Comparison of ENCODE assay signal across 9 mouse cellular contexts in the genomic region with DNA sequence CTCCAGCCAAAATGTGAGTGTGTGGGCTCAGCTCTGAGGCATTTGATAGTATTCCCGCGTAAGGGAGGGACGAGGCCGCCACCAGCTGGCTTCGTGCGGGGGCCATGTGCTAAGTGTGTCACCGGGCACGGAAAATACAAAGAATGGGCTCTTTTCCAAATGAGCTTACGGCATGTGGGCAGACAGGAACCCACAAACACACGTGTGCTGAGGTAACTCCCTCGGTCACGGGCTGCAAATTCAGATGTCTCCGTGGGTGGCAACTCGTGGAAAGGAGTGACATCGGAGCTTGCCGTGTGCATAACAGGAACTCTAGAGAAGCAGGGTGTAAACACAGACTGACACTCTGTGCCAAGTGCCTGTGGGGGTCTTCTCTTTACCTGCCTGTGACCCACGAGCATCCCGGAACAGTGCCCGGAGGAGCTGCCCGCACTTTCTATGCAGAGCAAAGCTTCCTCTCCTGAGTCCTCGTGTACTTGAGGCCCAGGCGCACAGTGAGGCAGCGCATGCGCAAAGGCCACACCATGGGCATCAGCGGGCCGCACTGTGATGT.
DNase-seq lines count a peak whose midpoint lies in the region; ATAC-seq lines count a peak whose summit lies in the region.
"Had no signal": no experiment of that assay in that cellular context is flagged by ENCODE, and none has a peak within 500 bp of the region (broad histone marks: within the 10 kb centered on the region; RNA-seq: fewer than 3 reads in every experiment).

No protein-coding gene starts in this region.

- H3K4me1 ChIP-seq in forebrain, embryonic 14.5 days (ENCODE audit: control insufficient read depth, insufficient read depth, low read length): peaks cover 5% of the 10 kb centered on the region; the same call in 1 of the 2 replicates
- H3K4me1 ChIP-seq in forebrain, embryonic 11.5 days (replicated peaks; ENCODE audit: control insufficient read depth, insufficient read depth, low read length): peaks cover 3% of the 10 kb centered on the region; the same call in 1 of the 2 replicates

- no peak overlapping the region for H3K4me2 ChIP-seq in forebrain, embryonic 14.5 days (ENCODE audit: low read length)
- H3K4me2 ChIP-seq in forebrain, embryonic 11.5 days (ENCODE audit: low read depth, low read length, severe bottlenecking): no peak overlapping the region

- ATAC-seq in forebrain, embryonic 14.5 days: peak; percentile 50; the same call in 1 of the 2 replicates
- no peak for ATAC-seq in forebrain, embryonic 11.5 days (replicated peaks; ENCODE audit: low FRiP score)

- H3K9me3 ChIP-seq in forebrain, embryonic 14.5 days (replicated peaks; ENCODE audit: control insufficient read depth, low read length): no peaks in the 10 kb centered on the region
- no peaks in the 10 kb centered on the region for H3K9me3 ChIP-seq in forebrain, embryonic 11.5 days (ENCODE audit: control insufficient read depth, low read length)

- no peak overlapping the region for H3K9ac ChIP-seq in forebrain, embryonic 14.5 days (ENCODE audit: low read length)
- H3K9ac ChIP-seq in forebrain, embryonic 11.5 days (ENCODE audit: low read length): no peak overlapping the region

- DNase-seq in forebrain, embryonic 14.5 days (ENCODE audit: low spot score): peak; percentile 52
- DNase-seq in forebrain, embryonic 11.5 days (ENCODE audit: low spot score): no peak
- DNase-seq in retina, postnatal 1 day: peak; percentile 22
- no peak for DNase-seq in retina, embryonic 14.5 days (ENCODE audit: low spot score)
- DNase-seq in layer of hippocampus, adult 18-20 months (ENCODE audit: low spot score in 2 of 2): peak; percentile 69 to 82
- DNase-seq in right cerebral cortex, postnatal 10 days (ENCODE audit: low spot score in 2 of 2): peak; percentile 76 to 85
- no peak for DNase-seq in adrenal gland, postnatal 36 days
- no peak for DNase-seq in adrenal gland, postnatal 4 days (ENCODE audit: low spot score in 2 of 2)

- H3K27ac ChIP-seq in forebrain, embryonic 14.5 days (ENCODE audit: low read depth, low read length): no peak overlapping the region
- no peak overlapping the region for H3K27ac ChIP-seq in forebrain, embryonic 11.5 days (ENCODE audit: low read depth, low read length)

- no peaks in the 10 kb centered on the region for H3K36me3 ChIP-seq in forebrain, embryonic 14.5 days (ENCODE audit: control insufficient read depth, insufficient read depth, low read length)
- no peaks in the 10 kb centered on the region for H3K36me3 ChIP-seq in forebrain, embryonic 11.5 days (ENCODE audit: control insufficient read depth, insufficient read depth, low read length)

- no peaks in the 10 kb centered on the region for H3K27me3 ChIP-seq in forebrain, embryonic 14.5 days (replicated peaks; ENCODE audit: control insufficient read depth, insufficient read depth, low read length)
- H3K27me3 ChIP-seq in forebrain, embryonic 11.5 days (ENCODE audit: control insufficient read depth, insufficient read depth, low read length): no peaks in the 10 kb centered on the region
- H3K27me3 ChIP-seq: megakaryocyte, embryonic 14.5 days had no signal

- no peak overlapping the region for H3K4me3 ChIP-seq in forebrain, embryonic 14.5 days (ENCODE audit: low read depth, low read length)
- H3K4me3 ChIP-seq in forebrain, embryonic 11.5 days (ENCODE audit: low read depth, low read length): no peak overlapping the region
- H3K4me3 ChIP-seq: megakaryocyte, embryonic 14.5 days had no signal

- WGBS in forebrain, embryonic 14.5 days: 73% methylated on average over 26 of the region's 26 CpGs
- 94% methylated on average over 26 of the region's 26 CpGs for WGBS in forebrain, embryonic 11.5 days

Comparison
In these comparisons a context has a peak if more than half of its experiments do, and no peak if none do; other contexts are left out.
1. DNase-seq: peak in forebrain, embryonic 14.5 days (single experiment), retina, postnatal 1 day (single experiment), layer of hippocampus, adult 18-20 months (2 of 2) and right cerebral cortex, postnatal 10 days (2 of 2); none in forebrain, embryonic 11.5 days (single experiment), retina, embryonic 14.5 days (single experiment), adrenal gland, postnatal 36 days (0 of 2) and adrenal gland, postnatal 4 days (0 of 2).